Mouse (Mus musculus) thymus, adult 2 months (tissue): ENCODE measurements around the gene Rfxank. TPM values are rescaled to one million over a fixed set of nuclear protein-coding genes. Genes with fewer than 3 reads are reported as not detected.

Source experiments
- DNase-seq: peaks from one replicate; pipeline ENCODE4 v3.0.0; 2021
- H3K27ac ChIP-seq: fragments of 200-500 bp; 2 replicates; pipeline ENCODE4 v1.5.1; 2012; ENCODE audit warnings: low read length, control low read depth; ENCODE audit not compliant: control insufficient read depth, insufficient read depth
- H3K27me3 ChIP-seq: fragments of 200-500 bp; 2 replicates; pipeline ENCODE4 v1.6.1; 2012; ENCODE audit warnings: mild to moderate bottlenecking, low read length, moderate library complexity, mixed read lengths; ENCODE audit not compliant: control insufficient read depth, insufficient read depth
- H3K36me3 ChIP-seq: fragments of 200-500 bp; 2 replicates; pipeline ENCODE4 v1.6.1; 2012; ENCODE audit warnings: mild to moderate bottlenecking, low read length, moderate library complexity; ENCODE audit not compliant: control insufficient read depth, insufficient read depth
- H3K4me1 ChIP-seq: fragments of 200-500 bp; replicated peaks from 2 replicates; pipeline ENCODE4 v1.6.1; 2012; ENCODE audit warnings: low read length; ENCODE audit not compliant: control insufficient read depth, insufficient read depth
- H3K4me3 ChIP-seq: fragments of 200-500 bp; 2 replicates; pipeline ENCODE4 v1.5.1; 2012; ENCODE audit warnings: mild to moderate bottlenecking, low read length, control low read depth, moderate library complexity; ENCODE audit not compliant: control insufficient read depth, insufficient read depth
- CTCF ChIP-seq: fragments of 200-500 bp; IDR thresholded peaks from 2 replicates; pipeline ENCODE4 v1.5.1; 2012; ENCODE audit warnings: mild to moderate bottlenecking, control low read depth, low read length, moderate library complexity, borderline replicate concordance; ENCODE audit not compliant: control insufficient read depth, poor library complexity, insufficient read depth; ENCODE audit errors: extremely low read depth
- POLR2A ChIP-seq: fragments of 200-500 bp; IDR thresholded peaks from 2 replicates; pipeline ENCODE4 v1.6.1; 2012; ENCODE audit warnings: mild to moderate bottlenecking, low read length, control low read depth, moderate library complexity; ENCODE audit not compliant: control insufficient read depth, poor library complexity, insufficient read depth; ENCODE audit errors: extremely low read depth
- WGBS: fragments of 180-500 bp; shearing (Covaris S2); methylation state at CpG from one replicate; pipeline ENCODE4 v1.1.7; 2018; 5-methylcytosine and 5-hydroxymethylcytosine counted together
- polyA plus RNA-seq: library from polyadenylated mRNA; depleted of rRNA; stranded (reverse); fragments of >200 nt; gene quantifications from 2 replicates; pipeline ENCODE4 v1.2.3, GENCODE M21; 2012; rRNA removed

Gene Rfxank
- polyA plus RNA-seq, 1 experiment: 58.2 TPM

DNA sequence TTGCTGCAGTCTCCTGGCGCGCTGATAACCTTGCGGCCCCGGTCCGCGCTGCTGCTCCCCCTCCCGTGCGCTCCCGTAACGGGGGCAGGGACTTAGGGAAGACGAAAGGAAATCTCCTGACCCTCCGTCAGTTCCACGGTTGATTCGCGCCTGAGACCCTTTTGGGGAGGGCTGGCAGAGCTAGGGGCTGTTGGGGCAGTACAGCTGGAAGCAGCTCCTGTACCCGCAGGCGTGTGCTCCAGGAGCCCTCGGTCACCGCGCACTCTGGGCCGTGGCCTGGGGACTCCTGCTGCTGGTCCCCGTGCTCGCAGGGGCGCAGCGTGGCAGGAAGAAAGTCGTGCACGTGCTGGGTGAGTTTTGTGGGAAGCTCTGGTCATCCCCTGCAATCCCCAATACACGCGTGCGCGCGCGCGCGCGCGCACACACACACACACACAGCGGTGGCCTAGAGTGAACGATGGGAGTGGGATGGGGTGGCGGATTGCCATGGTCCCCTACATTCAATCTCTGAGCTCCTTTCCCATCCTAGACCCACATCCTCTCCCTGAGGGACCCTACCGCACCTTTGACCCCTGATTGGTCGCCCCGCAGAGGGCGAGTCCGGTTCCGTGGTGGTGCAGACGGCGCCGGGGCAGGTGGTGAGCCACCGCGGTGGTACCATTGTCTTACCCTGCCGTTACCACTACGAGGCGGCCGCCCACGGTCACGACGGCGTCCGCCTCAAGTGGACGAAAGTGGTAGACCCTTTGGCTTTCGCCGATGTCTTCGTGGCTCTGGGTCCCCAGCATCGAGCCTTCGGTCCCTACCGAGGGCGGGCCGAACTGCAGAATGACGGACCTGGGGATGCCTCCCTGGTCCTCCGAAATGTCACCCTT, 54.5 kb downstream of the Rfxank start:
- peaks cover 26% of the 10 kb centered on the region for H3K27me3 ChIP-seq
- H3K4me1 ChIP-seq: peaks cover 5% of the 10 kb centered on the region; the same call in 1 of the 2 replicates
- WGBS: 6% methylated on average over 71 of the region's 71 CpGs
- TF ChIP-seq CTCF (no peak), POLR2A (no peak)
- no peak overlapping the region for H3K4me3 ChIP-seq
- DNase-seq: no peak
- no peaks in the 10 kb centered on the region for H3K36me3 ChIP-seq
- H3K27ac ChIP-seq: no peak overlapping the region

DNA sequence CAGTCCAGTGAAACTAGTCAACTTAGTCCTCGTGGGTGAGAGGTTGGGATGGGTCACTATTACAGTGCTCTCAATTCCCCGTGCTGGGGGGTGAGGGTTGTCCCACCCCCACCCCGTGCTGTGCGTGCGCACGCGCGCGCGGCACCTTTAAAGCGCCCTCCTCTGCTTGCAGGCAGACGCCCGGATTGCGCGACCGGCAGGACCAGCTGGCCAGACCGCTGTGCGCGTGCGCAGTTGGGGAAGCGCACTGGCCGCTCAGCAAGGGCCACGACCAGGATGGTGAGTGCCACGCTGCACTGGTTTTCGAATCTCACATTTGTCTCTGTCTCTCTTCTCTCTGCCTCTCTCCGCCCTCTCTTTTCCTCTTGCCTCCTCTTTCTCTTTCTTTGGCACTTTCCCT, 55.7 kb downstream of the Rfxank start, which contains the start of gene Hapln4:
TSS of gene Hapln4 (plus strand) at position 173 of the 400 bp plus-strand sequence.
- no peak for TF ChIP-seq CTCF
- TF ChIP-seq POLR2A: no peak
- Histone ChIP-seq H3K4me3 (no peak within 1 kb of the TSS), H3K4me1 (peaks cover 5% of the 10 kb centered on the region; the same call in 1 of the 2 replicates), H3K36me3 (no peaks in the 10 kb centered on the region), H3K27ac (no peak within 1 kb of the TSS), H3K27me3 (peaks cover 22% of the 10 kb centered on the region)
- 3% methylated on average over 26 of the region's 26 CpGs for WGBS
- no peak for DNase-seq

DNA sequence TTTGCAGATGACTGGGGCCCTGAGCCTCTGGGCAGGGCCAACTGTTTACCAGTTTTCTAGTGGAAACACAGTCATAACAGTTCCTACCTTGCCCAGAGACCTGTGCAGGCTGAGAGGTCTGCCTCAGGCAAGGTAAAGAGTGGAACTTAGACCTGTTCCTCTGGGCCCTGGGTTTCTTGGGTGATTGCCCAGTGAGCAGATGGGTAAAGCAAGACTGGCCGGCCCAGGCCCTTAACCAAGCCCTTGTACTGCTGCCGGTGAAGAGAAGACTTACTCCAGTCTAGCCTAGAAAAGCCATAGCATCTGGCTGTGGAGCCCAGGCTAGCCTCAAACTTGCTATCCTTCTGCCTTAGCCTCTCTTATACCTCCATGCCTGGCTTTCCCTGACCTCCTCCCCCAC, 57.0 kb downstream of the Rfxank start:
- 92% methylated on average over 2 of the region's 2 CpGs for WGBS
- Histone ChIP-seq H3K27ac (no peak overlapping the region), H3K4me3 (no peak overlapping the region), H3K27me3 (peaks cover 12% of the 10 kb centered on the region; the same call in 1 of the 2 replicates), H3K4me1 (peaks cover 5% of the 10 kb centered on the region; the same call in 1 of the 2 replicates), H3K36me3 (no peaks in the 10 kb centered on the region)
- no peak for DNase-seq
- TF ChIP-seq CTCF (no peak), POLR2A (no peak)

Other genes starting within 250 kb of the Rfxank start
- 1.3 and 1.8 TPM in 2 replicates for gene Tssk6, start 237.0 kb downstream of the Rfxank start, polyA plus RNA-seq
- gene Ndufa13, start 236.6 kb downstream of the Rfxank start, polyA plus RNA-seq: 120 and 150 TPM in 2 replicates
- 8.0 and 11.7 TPM in 2 replicates for gene Yjefn3, start 236.4 kb downstream of the Rfxank start, polyA plus RNA-seq
- gene Gatad2a, start 142.8 kb downstream of the Rfxank start, polyA plus RNA-seq: 84.5 and 116 TPM in 2 replicates
- 186 and 190 TPM in 2 replicates for gene Mau2, start 96.4 kb downstream of the Rfxank start, polyA plus RNA-seq
- gene Sugp1, start 96.3 kb downstream of the Rfxank start, polyA plus RNA-seq: 17.8 and 18.1 TPM in 2 replicates
- 5.1 and 5.9 TPM in 2 replicates for gene Tm6sf2, start 66.2 kb downstream of the Rfxank start, polyA plus RNA-seq
- 0.11 and 0.15 TPM in 2 replicates for gene Hapln4, start 55.7 kb downstream of the Rfxank start, polyA plus RNA-seq
- gene Ncan, start 18.3 kb downstream of the Rfxank start, polyA plus RNA-seq: 0.05 and 0.08 TPM in 2 replicates
- gene Nr2c2ap, start 7.8 kb downstream of the Rfxank start, polyA plus RNA-seq: 20.7 and 26.9 TPM in 2 replicates
- 174 and 178 TPM in 2 replicates for gene Borcs8, start 345 bp upstream of the Rfxank start, polyA plus RNA-seq
- 3.5 and 3.6 TPM in 2 replicates for gene Mef2b, start 557 bp upstream of the Rfxank start, polyA plus RNA-seq
- 144 and 156 TPM in 2 replicates for gene Tmem161a, start 33.2 kb upstream of the Rfxank start, polyA plus RNA-seq
- 59.1 and 66.6 TPM in 2 replicates for gene Slc25a42, start 73.2 kb upstream of the Rfxank start, polyA plus RNA-seq
- 98.2 and 103 TPM in 2 replicates for gene Sugp2, start 95.1 kb upstream of the Rfxank start, polyA plus RNA-seq
- gene Armc6, start 95.3 kb upstream of the Rfxank start, polyA plus RNA-seq: 24.3 and 25.4 TPM in 2 replicates
- gene Homer3, start 143.7 kb upstream of the Rfxank start, polyA plus RNA-seq: 60.6 and 67.6 TPM in 2 replicates
- 72.1 and 75.4 TPM in 2 replicates for gene Ddx49, start 163.3 kb upstream of the Rfxank start, polyA plus RNA-seq
- 397 and 454 TPM in 2 replicates for gene Cope, start 163.4 kb upstream of the Rfxank start, polyA plus RNA-seq
- gene Cers1, start 176.6 kb upstream of the Rfxank start, polyA plus RNA-seq: 0.13 and 0.61 TPM in 2 replicates
- 0.13 and 0.23 TPM in 2 replicates for gene Gdf1, start 190.7 kb upstream of the Rfxank start, polyA plus RNA-seq
- gene Upf1, start 214.1 kb upstream of the Rfxank start, polyA plus RNA-seq: 76.0 and 104 TPM in 2 replicates
- 4.1 and 4.7 TPM in 2 replicates for gene Comp, start 234.4 kb upstream of the Rfxank start, polyA plus RNA-seq